Mouse (Mus musculus): ENCODE measurements at regions not wholly inside any gene's neighbourhood (a gene's known extent, or its start where the extent isn't known, plus 50 kb on each side); places are given as distances from the start of the nearest gene placed in this dataset.

- H3K27ac ChIP-seq (ENCODE audit: insufficient read depth, low read length), result 0 out of 2 replicates have a peak overlapping the region, but pooled peaks have one; percentile 49
- 0 out of 2 replicates have a peak, but pooled peaks cover 3% of the 10 kb centered on the region for H3K9me3 ChIP-seq (replicated peaks; ENCODE audit: control insufficient read depth, insufficient read depth, low read length, poor library complexity, severe bottlenecking)
- H3K4me3 ChIP-seq (ENCODE audit: low read depth, low read length), result no peak overlapping the region
Observed at GRCm38 (mm10) chr3:138675881-138676280, 66.1 kb upstream of the Tspan5 start.

DNA sequence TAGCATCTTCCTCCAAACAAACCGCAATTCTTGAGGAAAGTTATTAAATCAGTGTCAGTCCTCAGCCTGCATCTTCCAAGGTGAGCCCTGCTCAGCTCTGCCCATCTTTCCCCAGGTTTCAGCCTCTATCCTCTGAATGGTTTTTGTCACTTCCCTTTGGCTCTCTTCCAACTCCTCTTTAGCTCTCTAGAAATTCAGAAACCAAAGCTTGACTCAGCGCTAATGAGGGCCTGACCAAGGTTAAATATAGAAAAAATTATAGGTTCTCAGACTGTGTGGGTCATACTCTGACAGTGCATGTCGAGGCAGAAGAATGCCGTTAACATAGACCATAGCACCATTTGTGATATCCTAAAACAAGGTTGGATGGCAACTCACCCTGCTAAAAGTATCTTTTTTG lies 63.6 kb upstream of the Tspan5 start:
- TF ChIP-seq CTCF (IDR thresholded peaks at IDR 0.05; ENCODE audit: low read depth, low read length), result no peak
- TF ChIP-seq EP300 (IDR thresholded peaks at IDR 0.05; ENCODE audit: insufficient read depth, low read depth, low read length), result no peak
- TF ChIP-seq POLR2A (IDR thresholded peaks at IDR 0.05; ENCODE audit: insufficient read depth, low read length), result no peak
- no peak overlapping the region for H3K4me3 ChIP-seq (ENCODE audit: low read depth, low read length)

More at GRCm38 (mm10) chr3:138675881-138676280, 66.1 kb upstream of the Tspan5 start:
- Histone ChIP-seq H3K4me1 (ENCODE audit: control insufficient read depth, insufficient read depth, low read length) (peaks cover 2% of the 10 kb centered on the region), H3K36me3 (ENCODE audit: control insufficient read depth, insufficient read depth, low read length, poor library complexity, severe bottlenecking) (no peaks in the 10 kb centered on the region), H3K27me3 (ENCODE audit: control insufficient read depth, insufficient read depth, low read length, poor library complexity, severe bottlenecking) (no peaks in the 10 kb centered on the region), H3K9ac (ENCODE audit: low read depth, poor library complexity, severe bottlenecking) (no peak overlapping the region)
- TF ChIP-seq POLR2A (IDR thresholded peaks at IDR 0.05; ENCODE audit: insufficient read depth, low read length) (no peak), CTCF (IDR thresholded peaks at IDR 0.05; ENCODE audit: low read depth, low read length) (no peak), EP300 (IDR thresholded peaks at IDR 0.05; ENCODE audit: insufficient read depth, low read depth, low read length) (0 out of 2 replicates have a peak, but pooled peaks have one; percentile 20)

GRCm38 (mm10) chr3:138686636-138687230 lies 55.3 kb upstream of the Tspan5 start:
- Histone ChIP-seq H3K27me3 (ENCODE audit: control insufficient read depth, insufficient read depth, low read length, poor library complexity, severe bottlenecking) (no peaks in the 10 kb centered on the region), H3K27ac (ENCODE audit: insufficient read depth, low read length) (no peak overlapping the region)
- TF ChIP-seq POLR2A (IDR thresholded peaks at IDR 0.05; ENCODE audit: insufficient read depth, low read length), result no peak
- no peak for TF ChIP-seq CTCF (IDR thresholded peaks at IDR 0.05; ENCODE audit: low read depth, low read length)
- no peak for TF ChIP-seq EP300 (IDR thresholded peaks at IDR 0.05; ENCODE audit: insufficient read depth, low read depth, low read length)

More for the DNA sequence above, 63.6 kb upstream of the Tspan5 start:
- Histone ChIP-seq H3K36me3 (ENCODE audit: control insufficient read depth, insufficient read depth, low read length, poor library complexity, severe bottlenecking) (no peaks in the 10 kb centered on the region), H3K4me1 (ENCODE audit: control insufficient read depth, insufficient read depth, low read length) (peaks cover 2% of the 10 kb centered on the region), H3K27me3 (ENCODE audit: control insufficient read depth, insufficient read depth, low read length, poor library complexity, severe bottlenecking) (no peaks in the 10 kb centered on the region), H3K9ac (ENCODE audit: low read depth, poor library complexity, severe bottlenecking) (no peak overlapping the region), H3K27ac (ENCODE audit: insufficient read depth, low read length) (no peak overlapping the region), H3K9me3 (replicated peaks; ENCODE audit: control insufficient read depth, insufficient read depth, low read length, poor library complexity, severe bottlenecking) (peaks cover 9% of the 10 kb centered on the region; the same call in 1 of the 2 replicates)

GRCm38 (mm10) chr3:138688606-138689005 lies 53.4 kb upstream of the Tspan5 start:
- Histone ChIP-seq H3K9ac (ENCODE audit: low read depth, poor library complexity, severe bottlenecking) (no peak overlapping the region), H3K27me3 (ENCODE audit: control insufficient read depth, insufficient read depth, low read length, poor library complexity, severe bottlenecking) (no peaks in the 10 kb centered on the region), H3K4me1 (ENCODE audit: control insufficient read depth, insufficient read depth, low read length) (no peaks in the 10 kb centered on the region), H3K27ac (ENCODE audit: insufficient read depth, low read length) (no peak overlapping the region), H3K9me3 (replicated peaks; ENCODE audit: control insufficient read depth, insufficient read depth, low read length, poor library complexity, severe bottlenecking) (no peaks in the 10 kb centered on the region), H3K4me3 (ENCODE audit: low read depth, low read length) (no peak overlapping the region), H3K36me3 (ENCODE audit: control insufficient read depth, insufficient read depth, low read length, poor library complexity, severe bottlenecking) (no peaks in the 10 kb centered on the region)
- TF ChIP-seq CTCF (IDR thresholded peaks at IDR 0.05; ENCODE audit: low read depth, low read length), result no peak
- TF ChIP-seq EP300 (IDR thresholded peaks at IDR 0.05; ENCODE audit: insufficient read depth, low read depth, low read length), result no peak

More at GRCm38 (mm10) chr3:138686636-138687230, 55.3 kb upstream of the Tspan5 start:
- H3K9ac ChIP-seq (ENCODE audit: low read depth, poor library complexity, severe bottlenecking), result no peak overlapping the region
- no peaks in the 10 kb centered on the region for H3K4me1 ChIP-seq (ENCODE audit: control insufficient read depth, insufficient read depth, low read length)
- H3K9me3 ChIP-seq (replicated peaks; ENCODE audit: control insufficient read depth, insufficient read depth, low read length, poor library complexity, severe bottlenecking), result peaks cover 6% of the 10 kb centered on the region; the same call in 1 of the 2 replicates
- no peaks in the 10 kb centered on the region for H3K36me3 ChIP-seq (ENCODE audit: control insufficient read depth, insufficient read depth, low read length, poor library complexity, severe bottlenecking)
- H3K4me3 ChIP-seq (ENCODE audit: low read depth, low read length), result no peak overlapping the region

Measured in ES-Bruce4 (cell line).